Mouse (Mus musculus) cerebellum, adult (tissue): ENCODE data around the gene Slc35b4.

Experiments
- ATAC-seq: cut with Nextera tagmentation; 2 replicates; pipeline ENCODE4 v1.9.2; 2017; ENCODE audit warnings: mild to moderate bottlenecking, moderate library complexity, mixed read lengths; ENCODE audit not compliant: insufficient number of reproducible peaks, low FRiP score, low TSS enrichment

Slc35b4 gene

DNA sequence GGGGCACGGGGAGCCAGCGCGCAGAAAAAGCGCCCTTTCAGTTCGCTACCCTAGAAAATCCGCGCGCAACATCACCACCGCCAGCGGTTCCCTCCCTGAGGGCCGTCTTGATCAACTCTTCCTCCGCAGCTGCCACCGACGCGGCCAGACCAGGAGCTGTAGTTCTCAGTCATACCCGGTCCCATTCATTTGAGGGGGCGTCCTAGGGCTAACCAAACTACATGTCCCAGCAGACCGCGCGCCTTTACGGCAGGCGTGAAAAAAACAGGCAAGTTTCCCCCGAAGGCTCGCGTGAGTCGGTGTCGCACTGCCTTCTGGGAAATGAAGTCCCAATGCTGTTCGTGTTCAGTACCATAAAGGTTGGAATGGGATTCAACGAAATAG, at the start of gene Slc35b4:
Slc35b4 (minus strand) TSS at position 248 of the 384 bp plus-strand sequence.
- ATAC-seq = peak; percentile 98

DNA sequence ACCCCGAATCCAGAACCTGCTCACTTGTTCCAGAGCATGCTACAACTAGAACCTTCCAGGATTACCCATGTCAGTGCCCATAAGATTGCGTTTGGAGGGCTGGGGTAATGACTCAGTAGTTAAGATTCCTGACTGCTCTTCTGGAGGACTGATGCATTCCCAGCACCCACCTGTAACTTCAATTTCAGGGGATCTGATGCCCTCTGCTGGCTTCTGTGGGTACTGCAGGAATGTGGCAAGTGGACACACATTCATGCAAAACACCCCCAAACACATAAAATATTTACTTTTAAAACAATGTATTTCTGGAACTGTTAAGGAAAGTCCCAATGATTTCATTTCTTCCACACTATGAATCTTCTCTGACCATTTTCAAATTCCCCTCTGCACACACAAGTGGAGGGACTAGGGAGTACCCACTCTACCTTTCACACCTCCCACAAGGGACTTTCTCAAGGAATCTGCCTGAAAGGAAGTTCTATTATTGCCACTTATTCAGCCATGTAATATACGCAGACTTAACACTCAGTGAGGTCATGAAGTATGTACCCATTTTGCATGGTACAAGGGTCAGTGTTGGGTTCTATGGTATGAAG, 48.2 kb upstream of the Slc35b4 start:
- no peak for ATAC-seq

DNA sequence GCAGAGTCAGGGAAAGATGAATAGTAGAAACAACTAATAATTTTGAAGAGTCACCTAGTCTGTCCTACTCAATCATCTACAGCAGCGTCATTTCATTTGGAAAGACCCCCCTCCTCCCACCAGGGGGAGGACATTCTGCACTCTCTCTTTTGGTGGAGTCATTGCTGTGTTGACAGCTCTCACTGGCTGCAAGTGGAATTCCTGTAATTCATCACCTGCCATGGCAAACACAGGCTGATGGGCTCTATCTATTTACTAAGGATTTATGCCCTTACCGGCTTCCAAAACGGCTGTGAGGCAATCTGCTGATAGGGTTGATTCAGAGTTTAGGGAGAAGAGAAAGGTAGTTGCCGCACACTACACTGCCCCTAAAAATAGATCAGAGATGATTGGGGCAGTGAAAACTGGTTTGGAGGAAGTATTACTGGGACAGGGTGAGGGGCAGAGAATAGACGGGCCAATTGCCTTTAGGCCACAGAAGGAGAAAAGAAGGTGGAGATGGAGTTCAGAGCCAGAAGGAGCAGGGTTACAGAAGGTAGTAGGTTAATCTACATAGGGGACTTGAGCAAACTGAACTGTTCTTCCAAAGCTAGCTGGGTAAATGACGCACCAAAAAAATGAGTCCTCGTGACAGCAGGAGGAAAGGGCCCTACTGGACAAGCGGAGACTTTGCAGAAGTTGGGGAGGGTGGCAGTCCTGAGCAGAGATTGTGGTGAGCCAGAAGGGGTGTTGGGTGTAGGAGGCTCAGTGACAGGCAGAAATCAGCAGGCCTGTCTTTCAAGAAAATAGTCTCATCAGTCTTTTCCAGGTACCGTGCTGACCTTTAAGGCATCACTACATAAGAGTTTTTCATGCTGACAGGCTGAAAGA, 39.8 kb upstream of the Slc35b4 start:
- no peak for ATAC-seq

DNA sequence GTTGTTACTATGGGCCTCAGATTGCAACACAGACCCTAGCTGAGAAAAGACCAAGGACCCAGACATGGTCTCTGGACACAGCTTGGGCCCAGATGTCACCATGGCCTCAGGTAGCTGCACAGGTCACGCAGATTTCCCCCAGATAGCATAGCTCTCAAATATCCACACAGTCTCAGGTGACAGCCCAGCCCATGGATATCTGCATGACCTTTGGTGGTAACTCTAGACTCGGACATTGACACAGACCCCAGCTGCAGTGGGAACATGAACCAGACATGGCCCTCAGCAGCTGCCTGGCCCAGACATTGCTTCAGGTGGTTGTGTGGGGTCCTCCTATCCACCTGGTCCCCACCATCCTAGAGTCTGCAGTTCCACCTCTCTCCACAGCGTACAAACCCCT, 28.8 kb upstream of the Slc35b4 start:
- 0 out of 2 replicates have a peak, but pooled peaks have one; percentile 20 for ATAC-seq

DNA sequence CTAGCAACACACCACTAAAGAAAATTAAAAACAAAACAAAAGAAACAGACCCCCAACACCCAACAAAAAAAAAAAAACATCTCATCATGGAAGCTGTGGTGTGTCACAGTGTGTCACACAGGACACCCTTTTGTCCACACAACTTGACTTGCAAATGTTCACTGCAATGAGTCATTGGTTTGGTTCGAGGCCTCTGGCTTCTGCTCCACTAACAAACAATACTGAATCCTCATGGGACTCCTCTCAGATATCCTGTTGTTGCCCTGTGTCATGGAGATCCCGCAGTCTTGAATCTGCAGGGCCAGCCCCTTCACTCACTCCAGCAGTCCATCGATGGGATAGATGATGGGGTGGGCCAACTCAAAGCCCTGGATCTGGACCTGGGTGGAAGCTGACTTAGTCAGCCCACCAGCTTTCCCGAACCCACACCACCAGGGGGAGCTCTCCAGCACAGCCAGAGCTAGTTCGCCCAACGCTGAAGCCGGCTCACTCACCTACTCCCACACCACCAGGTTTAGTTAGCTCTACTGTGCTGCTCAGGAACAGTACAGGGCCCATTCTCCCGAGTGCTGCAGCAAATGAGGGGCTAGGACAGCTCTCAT, 28.2 kb upstream of the Slc35b4 start:
- ATAC-seq = 0 out of 2 replicates have a peak, but pooled peaks have one; percentile 15

DNA sequence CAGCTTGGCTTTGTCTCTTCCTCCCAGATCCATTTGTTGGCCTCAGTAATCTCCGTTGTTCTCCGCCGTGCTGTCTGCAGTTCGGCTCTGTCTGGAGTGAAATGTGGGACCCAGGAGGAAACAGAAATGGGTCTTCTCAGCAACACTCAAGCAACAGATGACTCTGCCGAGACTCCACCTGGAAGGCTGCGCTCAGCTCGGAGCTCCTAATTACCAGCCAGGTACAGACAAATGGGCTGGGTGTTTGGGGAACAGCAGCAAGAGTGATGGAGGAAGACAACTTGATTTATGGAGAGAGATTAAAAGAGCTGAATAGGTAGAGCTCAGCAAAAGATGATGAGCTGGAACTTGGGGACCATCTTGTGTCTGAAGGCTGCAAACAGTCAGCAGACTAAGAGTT, 26.6 kb upstream of the Slc35b4 start:
- no peak for ATAC-seq

DNA sequence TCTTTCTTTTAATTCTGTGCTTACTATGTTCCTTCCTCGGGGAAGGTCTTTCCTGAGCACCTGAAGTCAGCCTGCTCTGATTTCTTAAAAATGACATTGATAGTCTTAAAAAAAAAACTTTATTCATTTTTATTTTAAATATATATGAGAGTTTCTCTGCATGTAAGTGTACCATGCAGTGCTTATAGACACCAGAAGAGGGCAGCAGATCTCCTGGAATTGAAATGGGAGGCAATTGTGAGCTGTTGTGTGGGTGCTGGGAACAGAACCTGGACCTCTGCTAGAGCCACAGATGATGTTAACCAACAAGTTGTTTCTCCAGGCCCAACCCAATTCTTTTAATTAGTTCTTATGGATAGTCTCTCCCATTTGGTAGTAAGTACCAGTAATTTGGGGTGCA, 18.1 kb upstream of the Slc35b4 start:
- ATAC-seq = no peak

DNA sequence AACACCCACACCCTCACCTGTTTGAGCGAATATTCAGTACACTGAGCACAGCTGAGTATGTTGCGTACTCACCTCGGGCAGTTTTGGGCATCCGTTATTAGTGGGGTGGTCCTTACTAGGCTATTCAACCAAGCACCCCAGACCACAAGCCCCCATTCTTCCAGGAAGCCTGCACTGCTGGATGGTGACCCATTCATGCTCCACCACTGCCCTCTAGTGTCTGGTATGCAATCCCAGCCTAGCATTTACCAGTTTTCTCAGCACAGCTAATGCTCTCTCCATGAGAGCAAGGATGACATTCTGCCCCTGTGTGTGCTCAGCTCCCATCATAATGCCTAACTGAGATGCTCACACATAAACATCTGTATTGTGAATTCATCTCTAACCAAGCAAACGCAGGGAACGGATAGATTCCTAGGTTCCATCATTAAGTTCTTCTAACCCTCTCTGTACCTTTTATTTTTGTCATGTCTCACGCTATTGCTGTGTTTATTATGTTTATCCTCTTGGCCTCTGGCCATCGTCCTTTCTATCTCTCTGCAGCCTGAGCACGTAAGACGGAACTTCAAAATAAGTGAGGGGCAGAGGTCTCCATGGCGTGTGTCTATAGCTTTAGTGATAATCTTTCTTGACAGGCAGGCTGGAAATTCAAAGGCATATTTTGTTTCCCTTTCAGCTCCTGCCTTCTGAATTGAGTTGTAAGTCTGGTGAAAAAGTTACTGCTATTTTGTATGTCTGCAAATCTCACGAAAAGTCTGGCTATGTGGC, 17.0 kb upstream of the Slc35b4 start:
- peak; percentile 65; the same call in 1 of the 2 replicates for ATAC-seq

DNA sequence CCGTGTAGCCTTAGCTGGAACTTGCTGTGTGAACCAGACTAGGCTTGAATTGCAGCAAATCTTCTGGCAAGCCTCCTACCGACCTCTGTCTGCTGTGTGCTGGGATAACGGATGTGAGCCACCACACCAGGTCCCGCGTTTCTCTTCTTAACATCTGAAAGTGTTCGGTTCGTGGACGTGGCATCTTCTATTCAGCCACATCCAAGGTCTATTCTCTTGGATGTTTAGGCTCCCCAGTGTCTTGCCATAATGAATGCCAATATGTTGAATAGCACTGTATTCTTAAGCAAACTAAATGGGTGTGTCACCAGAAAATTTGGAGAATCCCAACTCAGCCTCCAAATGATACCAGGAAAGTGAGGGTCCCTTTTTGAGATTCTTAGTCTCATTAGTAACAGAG, 14.5 kb upstream of the Slc35b4 start:
- no peak for ATAC-seq

DNA sequence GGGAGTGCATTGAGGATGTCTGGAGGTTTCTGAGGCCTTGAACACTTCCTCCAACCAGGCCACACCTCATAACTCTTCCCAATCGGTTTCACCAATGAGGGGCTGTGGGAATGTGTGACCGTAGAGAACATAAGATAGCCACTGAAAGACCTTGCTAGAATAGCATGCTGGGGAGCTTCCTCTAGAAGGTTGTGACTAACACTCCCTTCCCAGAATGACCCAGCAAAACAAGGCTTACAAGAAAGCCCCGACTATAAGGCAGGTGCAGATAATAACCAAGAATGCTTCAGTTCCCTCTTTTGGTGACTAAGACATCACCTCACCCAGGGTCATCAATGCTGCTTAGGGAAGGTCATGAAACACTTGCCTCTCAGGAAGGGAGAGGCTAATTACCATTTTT, 12.6 kb upstream of the Slc35b4 start:
- no peak for ATAC-seq

DNA sequence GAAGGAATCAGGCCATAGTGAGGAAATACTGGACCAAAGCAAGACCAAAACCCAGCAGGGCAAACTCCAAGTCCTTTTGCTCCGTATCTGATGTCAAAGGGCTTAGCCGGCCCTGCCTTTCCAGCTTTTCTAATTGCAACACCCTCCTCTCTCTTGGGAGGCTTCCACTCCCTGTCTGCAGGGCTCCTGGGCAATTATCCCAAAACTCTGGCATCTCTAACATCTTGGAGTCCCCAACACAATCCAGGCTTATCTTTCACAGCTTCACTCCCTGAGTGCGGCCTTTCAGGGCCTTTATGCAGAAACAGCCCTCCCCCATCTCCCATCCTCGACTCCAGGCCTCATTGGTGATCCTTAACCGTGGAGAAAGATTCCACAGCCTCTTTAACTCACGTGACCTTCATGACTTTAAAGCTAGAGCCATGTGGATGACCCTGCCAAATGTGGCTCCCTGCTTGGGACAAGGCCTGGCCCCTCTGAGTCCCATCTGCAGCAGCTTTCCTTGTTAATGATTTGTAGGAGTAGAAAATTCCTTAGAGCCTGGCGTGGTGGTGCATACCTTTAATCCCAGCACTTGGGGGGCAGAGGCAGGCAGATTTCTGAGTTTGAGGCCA, 11.2 kb upstream of the Slc35b4 start:
- no peak for ATAC-seq

DNA sequence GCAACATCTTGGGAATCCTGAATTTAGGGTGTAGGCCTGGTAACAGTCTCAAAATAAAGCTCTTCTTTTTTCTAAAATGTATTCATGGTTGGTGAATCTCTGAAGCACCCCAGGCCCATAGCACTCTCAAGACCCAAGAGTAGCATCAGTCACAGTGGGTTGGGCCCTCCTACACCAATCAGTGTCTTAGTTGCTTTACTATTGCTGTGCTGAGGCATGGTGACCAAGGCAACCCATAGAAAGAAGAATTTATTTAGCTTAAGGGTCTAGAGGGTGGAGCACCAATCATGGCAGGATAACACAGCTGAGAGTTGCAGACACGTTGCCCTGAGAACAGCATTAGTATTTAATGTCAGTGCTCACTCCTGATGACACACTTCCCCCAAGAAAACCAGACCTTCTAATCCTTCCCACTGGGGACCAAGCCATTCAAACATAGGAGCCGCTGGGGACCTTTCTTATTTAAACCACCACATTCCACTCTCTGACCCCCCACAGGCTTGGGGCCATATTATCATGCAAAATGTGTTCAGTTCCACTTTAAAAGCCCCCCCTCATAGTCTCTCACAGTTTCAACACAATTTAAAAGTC, 10.5 kb upstream of the Slc35b4 start:
- no peak for ATAC-seq

DNA sequence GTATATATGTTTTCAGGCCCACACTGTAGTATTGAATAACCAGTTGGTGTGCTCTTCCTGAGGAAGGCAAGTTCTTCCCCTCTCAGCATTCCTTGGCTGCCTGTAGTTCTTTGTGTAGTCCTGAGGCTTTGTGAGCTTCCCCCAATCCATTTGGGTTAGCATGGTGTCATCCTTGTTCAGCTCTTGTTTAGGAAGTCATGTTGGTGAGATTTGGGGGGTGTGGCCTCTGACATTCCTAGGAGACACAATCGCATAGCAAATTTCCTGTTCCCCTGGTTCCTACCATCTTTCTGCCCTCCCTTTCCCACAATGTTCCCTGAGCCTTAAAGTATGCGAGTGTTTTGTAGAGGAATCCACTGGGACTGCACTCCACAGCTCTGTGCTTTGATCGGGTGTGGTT, 6.4 kb upstream of the Slc35b4 start:
- no peak for ATAC-seq

DNA sequence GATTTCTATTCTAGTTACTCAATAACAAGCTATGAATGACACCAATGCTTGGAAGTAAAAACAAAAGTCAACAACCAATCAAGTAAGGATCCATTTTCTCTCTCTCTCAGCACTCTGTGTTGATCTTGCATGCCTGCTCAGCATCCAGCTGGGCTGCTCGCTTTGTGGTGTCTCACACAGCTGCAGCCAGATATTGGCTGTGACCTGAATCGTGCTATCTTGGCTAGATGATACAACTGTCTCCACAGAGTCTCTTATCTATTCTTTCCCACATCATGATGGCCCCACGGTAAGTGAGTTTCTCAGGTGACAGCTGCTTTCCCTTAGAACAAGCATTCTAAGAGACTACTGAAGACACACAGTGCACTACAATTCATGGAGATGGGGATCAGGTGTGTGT, 5.0 kb upstream of the Slc35b4 start:
- no peak for ATAC-seq

DNA sequence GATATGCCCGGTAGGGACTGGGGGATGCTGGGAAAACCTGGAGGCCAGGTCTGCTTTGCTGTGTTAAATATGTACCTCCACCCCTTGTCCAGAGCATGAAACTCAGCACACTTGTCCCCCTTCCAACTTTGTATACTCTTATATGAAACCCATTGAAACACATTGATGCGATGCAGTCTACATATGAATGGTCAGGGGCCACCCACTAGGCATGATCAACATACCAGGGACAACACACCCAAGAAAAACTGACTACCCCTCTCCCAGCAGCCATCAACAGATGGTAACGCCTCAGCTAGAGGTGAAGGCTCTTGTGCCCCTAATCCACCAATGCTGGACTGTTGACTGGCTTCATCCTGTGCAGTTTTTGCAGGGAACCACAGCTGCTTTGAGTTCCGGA, 3.0 kb upstream of the Slc35b4 start:
- ATAC-seq = no peak

DNA sequence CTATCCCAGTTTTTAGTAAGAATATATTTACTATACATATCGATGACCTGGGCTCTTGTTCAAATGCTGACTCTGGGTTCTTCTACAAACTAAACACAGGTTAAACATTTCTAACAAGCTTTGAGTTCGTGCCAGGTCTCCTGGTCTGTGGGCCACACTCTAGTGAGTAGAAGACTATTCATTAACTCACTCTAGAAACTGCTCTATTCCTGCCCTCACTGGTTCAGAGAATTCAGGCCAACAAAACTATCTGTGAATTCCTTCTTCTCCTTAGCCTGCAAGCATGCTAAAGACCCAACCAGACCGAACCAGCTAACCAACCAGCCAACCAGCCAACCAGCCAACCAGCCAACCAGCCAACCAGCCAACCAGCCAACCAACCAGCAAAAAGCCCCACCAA, 2.1 kb upstream of the Slc35b4 start:
- no peak for ATAC-seq

DNA sequence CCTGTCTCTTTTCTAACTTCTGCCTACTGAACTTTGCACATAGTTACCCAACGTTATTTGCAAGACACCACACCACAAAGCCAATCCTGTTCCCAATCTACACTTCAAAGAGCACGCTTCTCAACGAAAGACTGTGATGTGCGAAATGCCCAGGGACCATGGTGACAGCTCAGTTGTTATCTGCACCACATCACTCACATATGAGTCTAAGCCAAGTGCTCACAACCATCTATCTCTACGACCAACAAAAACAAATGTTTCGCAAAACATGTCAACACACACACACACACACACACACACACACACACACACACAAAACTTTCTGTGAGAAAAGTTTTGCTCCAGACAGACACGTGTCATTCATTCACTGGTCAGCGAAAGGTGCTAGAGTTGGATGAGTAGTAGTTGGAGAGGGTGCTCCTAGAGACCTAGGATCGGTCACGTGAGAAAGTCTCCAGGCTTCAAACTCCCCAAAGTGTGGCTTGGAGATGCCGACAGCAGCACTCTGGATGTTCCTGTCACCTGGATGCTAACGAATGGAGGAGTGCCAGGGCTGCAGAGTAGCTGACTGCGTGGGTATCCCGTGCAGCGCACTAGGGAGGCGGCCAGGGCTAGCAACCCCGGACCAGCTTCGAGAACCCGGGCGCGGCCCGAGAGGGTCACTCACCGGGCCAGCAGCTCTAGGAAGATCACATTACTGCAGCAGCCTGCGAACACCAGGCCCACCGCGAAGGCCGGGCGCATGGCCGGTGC, 624 bp downstream of the Slc35b4 start:
- no peak; the same call in 1 of the 2 replicates for ATAC-seq

DNA sequence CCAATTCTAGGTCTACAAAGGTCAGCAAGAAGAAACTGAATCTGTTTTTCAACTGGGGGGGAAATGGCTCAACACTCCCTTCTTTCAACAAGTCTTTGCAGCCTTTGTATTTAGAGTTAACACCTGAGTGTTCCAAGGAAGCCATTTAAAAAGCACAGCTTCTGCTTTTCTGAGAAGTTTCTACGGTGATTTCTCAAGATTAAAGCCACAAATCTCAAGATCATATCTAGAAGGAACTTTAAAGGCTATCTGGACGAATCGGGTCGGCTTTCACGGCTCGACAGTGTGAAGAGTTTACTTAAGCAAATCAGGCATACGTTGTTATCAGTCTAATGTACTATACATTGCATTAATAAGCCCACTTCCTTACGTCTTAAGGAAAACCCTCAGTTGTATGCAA, 2.2 kb downstream of the Slc35b4 start:
- ATAC-seq = no peak

DNA sequence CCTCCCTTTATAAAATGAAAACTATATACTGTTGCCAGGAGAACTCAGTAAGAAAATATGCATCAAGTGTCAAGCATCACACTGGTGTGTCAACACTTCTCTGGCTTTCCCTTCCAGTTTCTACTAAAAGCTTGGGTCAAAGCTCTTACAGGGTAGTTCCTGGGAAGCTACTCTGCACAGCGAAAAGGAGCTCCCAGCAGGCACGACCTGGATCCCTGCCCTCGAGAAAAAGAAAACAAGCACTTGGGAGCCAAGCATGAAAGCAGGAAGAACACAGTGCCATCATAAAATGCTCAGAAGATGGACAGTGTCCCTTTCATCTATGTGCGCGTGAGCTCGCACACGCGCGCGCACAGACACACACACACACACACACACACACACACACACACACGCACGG, 3.7 kb downstream of the Slc35b4 start:
- ATAC-seq = no peak
